Mouse (Mus musculus): ENCODE results near the gene Hdac7. TPM values are rescaled to one million over a fixed set of nuclear protein-coding genes. Genes with fewer than 3 reads are reported as not detected.

Gene Hdac7
- polyA plus RNA-seq, 1 experiment = not detected

DNA sequence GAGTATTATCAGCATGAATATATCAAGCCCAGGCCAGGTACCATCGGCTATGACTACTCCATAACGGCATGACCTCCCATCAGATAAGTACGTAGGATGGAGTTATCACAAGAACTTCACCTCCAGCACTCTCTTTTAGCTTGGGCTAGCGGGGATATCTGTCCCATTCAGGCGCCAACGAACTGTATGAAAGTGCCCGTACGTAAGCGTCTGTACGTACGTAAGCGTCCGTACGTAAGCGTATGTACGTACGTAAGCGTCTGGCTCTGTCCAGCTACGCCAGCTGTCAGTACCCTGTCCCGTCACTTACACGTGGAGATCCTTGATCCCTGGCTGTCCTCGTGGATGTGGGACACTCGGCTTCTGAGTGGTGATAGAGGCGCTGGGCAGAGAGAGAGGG, 97.6 kb downstream of the Hdac7 start:
- no peak overlapping the region for H3K4me3 ChIP-seq (ENCODE audit: insufficient read depth, low read depth, low read length)
- 96% methylated on average over 24 of the region's 24 CpGs for WGBS
- TF ChIP-seq POLR2A (IDR thresholded peaks at IDR 0.05; ENCODE audit: insufficient read depth, low read depth, low read length) = no peak
- no peak for TF ChIP-seq CTCF (IDR thresholded peaks at IDR 0.05; ENCODE audit: insufficient read depth, low read depth, low read length)
- peaks cover 44% of the 10 kb centered on the region for H3K4me1 ChIP-seq (ENCODE audit: control insufficient read depth, insufficient read depth, low read length)
- no peak overlapping the region for H3K27ac ChIP-seq (ENCODE audit: insufficient read depth, low read depth, low read length)

DNA sequence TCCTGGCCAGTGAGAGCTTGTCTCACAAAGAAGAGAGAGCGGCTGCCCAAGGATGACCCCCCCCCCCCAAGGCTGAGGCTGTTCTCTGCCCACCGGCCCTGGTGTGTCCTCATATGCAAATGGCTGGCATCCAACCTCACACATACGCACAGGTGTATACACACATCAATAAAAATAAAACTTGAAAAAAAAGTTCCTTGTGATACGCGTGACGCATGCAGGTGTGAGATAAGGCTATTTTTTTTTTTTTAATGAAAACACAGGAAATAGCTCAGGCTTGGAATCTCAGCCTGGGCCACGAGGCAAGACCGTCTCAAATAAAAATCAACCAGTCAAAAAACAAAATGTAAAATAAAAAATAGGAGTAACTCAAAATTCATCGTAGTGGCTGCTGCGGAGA, 98.0 kb downstream of the Hdac7 start:
- 88% methylated on average over 10 of the region's 10 CpGs for WGBS
- peaks cover 49% of the 10 kb centered on the region for H3K4me1 ChIP-seq (ENCODE audit: control insufficient read depth, insufficient read depth, low read length)
- H3K27ac ChIP-seq (ENCODE audit: insufficient read depth, low read depth, low read length) = no peak overlapping the region
- no peak overlapping the region for H3K4me3 ChIP-seq (ENCODE audit: insufficient read depth, low read depth, low read length)
- TF ChIP-seq POLR2A (IDR thresholded peaks at IDR 0.05; ENCODE audit: insufficient read depth, low read depth, low read length) (no peak), CTCF (IDR thresholded peaks at IDR 0.05; ENCODE audit: insufficient read depth, low read depth, low read length) (no peak)

DNA sequence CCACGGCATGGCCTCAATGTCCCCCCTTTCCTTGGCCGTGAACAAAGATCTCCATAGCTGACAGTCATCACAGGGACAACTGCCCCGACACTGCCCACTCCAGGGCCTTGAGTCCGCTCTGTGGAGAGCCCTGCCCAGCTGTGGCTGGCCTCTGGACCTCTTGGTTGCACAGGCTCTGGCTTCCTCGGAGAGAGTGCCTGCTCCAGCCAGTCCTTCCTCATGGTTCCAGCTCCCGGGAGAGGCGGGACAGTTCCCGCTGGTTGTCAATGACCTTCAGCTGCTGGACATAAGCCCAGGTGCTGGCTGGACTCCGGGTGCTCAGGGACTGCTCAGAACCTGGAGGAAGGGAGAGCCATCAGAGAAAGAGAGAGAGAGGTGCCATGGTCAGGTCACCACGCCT, 99.0 kb downstream of the Hdac7 start:
- 39% methylated on average over 10 of the region's 10 CpGs for WGBS

DNA sequence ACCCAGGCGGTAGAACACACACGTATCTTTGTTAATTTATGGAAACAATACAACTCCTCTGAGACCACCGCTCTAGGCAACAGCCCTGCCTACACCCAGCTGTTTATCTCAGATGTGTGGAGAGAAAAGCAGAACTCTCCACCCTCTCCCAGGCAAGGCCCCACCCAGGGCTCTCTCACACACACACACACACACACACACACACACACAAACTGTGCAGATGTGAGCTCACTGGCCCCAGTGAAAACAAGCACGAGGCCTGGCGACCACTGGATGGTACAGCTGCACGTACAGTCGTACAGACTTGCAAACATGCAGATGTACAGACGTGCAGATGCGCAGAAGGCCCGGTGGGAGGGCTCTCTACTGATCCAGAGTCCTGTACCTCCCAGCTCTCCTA, 99.4 kb downstream of the Hdac7 start:
- no peak for TF ChIP-seq CTCF (IDR thresholded peaks at IDR 0.05; ENCODE audit: insufficient read depth, low read depth, low read length)
- TF ChIP-seq POLR2A (IDR thresholded peaks at IDR 0.05; ENCODE audit: insufficient read depth, low read depth, low read length) = no peak
- Histone ChIP-seq H3K4me1 (ENCODE audit: control insufficient read depth, insufficient read depth, low read length) (peaks cover 44% of the 10 kb centered on the region), H3K27ac (ENCODE audit: insufficient read depth, low read depth, low read length) (peak overlapping the region; percentile 47), H3K4me3 (ENCODE audit: insufficient read depth, low read depth, low read length) (no peak overlapping the region)
- WGBS = 41% methylated on average over 10 of the region's 10 CpGs

More for the DNA sequence above, 99.0 kb downstream of the Hdac7 start:
- TF ChIP-seq CTCF (IDR thresholded peaks at IDR 0.05; ENCODE audit: insufficient read depth, low read depth, low read length) (no peak), POLR2A (IDR thresholded peaks at IDR 0.05; ENCODE audit: insufficient read depth, low read depth, low read length) (no peak)
- H3K27ac ChIP-seq (ENCODE audit: insufficient read depth, low read depth, low read length) = peak overlapping the region; percentile 47
- peaks cover 48% of the 10 kb centered on the region for H3K4me1 ChIP-seq (ENCODE audit: control insufficient read depth, insufficient read depth, low read length)
- no peak overlapping the region for H3K4me3 ChIP-seq (ENCODE audit: insufficient read depth, low read depth, low read length)

DNA sequence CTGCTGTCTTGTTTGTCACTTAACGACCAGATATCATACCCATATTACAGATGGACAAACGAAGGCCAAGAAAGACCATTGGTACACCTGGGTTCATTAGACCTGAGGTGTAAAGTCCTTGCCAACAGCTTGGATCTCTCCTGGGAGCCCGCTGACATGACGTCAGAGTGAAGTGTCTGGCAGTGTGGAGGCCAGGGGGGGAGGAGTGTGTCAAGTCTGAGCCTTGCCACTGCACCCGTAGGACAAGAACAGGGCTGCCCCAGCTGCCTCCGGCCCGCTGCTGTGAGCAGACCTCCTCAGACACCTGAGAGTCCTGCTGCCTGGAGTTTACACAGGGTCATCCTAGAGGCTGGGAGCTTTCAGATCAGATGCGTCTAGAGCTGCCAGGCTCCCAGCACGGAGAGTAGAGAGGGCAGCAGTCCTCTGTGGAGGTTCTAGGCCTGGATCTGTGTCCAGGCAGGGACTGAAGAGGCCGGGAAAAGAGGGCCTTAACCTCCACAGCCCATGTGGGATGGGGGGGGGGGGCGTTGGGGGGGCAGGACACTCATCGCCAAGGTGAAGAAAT, 100.3 kb downstream of the Hdac7 start:
- TF ChIP-seq POLR2A (IDR thresholded peaks at IDR 0.05; ENCODE audit: insufficient read depth, low read depth, low read length) (no peak), CTCF (IDR thresholded peaks at IDR 0.05; ENCODE audit: insufficient read depth, low read depth, low read length) (no peak)
- WGBS = 75% methylated on average over 12 of the region's 12 CpGs
- no peak overlapping the region for H3K27ac ChIP-seq (ENCODE audit: insufficient read depth, low read depth, low read length)
- H3K4me1 ChIP-seq (ENCODE audit: control insufficient read depth, insufficient read depth, low read length) = peaks cover 37% of the 10 kb centered on the region
- no peak overlapping the region for H3K4me3 ChIP-seq (ENCODE audit: insufficient read depth, low read depth, low read length)

DNA sequence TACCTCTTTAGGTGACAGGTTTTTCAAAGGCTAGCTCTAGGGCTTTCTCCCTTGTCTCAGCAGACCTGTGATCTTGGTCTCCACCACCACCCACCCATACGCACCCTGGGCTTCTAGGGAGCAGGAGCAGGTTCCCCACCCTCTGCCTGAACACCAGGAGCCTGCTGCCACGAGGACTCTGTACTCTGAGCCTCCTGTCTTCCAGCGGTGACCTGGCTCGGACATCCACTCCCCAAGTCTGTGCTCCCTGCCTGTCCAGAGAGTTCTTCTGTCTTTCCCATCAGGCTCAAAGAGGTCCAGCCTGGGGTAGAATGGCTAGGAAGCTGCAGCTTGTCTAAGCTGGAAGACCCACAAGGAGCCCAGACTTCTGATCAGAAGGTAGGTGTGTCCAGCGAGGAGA, 101.1 kb downstream of the Hdac7 start:
- 89% methylated on average over 5 of the region's 5 CpGs for WGBS
- no peak overlapping the region for H3K4me3 ChIP-seq (ENCODE audit: insufficient read depth, low read depth, low read length)
- no peak overlapping the region for H3K27ac ChIP-seq (ENCODE audit: insufficient read depth, low read depth, low read length)
- H3K4me1 ChIP-seq (ENCODE audit: control insufficient read depth, insufficient read depth, low read length) = peaks cover 37% of the 10 kb centered on the region
- TF ChIP-seq POLR2A (IDR thresholded peaks at IDR 0.05; ENCODE audit: insufficient read depth, low read depth, low read length) (no peak), CTCF (IDR thresholded peaks at IDR 0.05; ENCODE audit: insufficient read depth, low read depth, low read length) (no peak)

Other genes starting within 250 kb of the Hdac7 start
- gene Rpap3, start 138.7 kb downstream of the Hdac7 start, polyA plus RNA-seq (2012; ENCODE audit: insufficient read depth, insufficient read length, low replicate concordance, missing spikeins) = not detected in 2 replicates
- gene Endou, start 113.2 kb downstream of the Hdac7 start, polyA plus RNA-seq (2012; ENCODE audit: insufficient read depth, insufficient read length, low replicate concordance, missing spikeins) = not detected in 2 replicates
- not detected in 2 replicates for gene Rapgef3, start 76.5 kb downstream of the Hdac7 start, polyA plus RNA-seq (2012; ENCODE audit: insufficient read depth, insufficient read length, low replicate concordance, missing spikeins)
- gene Slc48a1, start 66.0 kb downstream of the Hdac7 start, polyA plus RNA-seq (2012; ENCODE audit: insufficient read depth, insufficient read length, low replicate concordance, missing spikeins) = not detected in 2 replicates
- gene Vdr, start 66.1 kb upstream of the Hdac7 start, polyA plus RNA-seq (2012; ENCODE audit: insufficient read depth, insufficient read length, low replicate concordance, missing spikeins) = not detected in 2 replicates
- gene Tmem106c, start 119.7 kb upstream of the Hdac7 start, polyA plus RNA-seq (2012; ENCODE audit: insufficient read depth, insufficient read length, low replicate concordance, missing spikeins) = not detected in 2 replicates
- not detected in 2 replicates for gene Col2a1, start 160.2 kb upstream of the Hdac7 start, polyA plus RNA-seq (2012; ENCODE audit: insufficient read depth, insufficient read length, low replicate concordance, missing spikeins)
- gene Pfkm, start 248.1 kb upstream of the Hdac7 start, polyA plus RNA-seq (2012; ENCODE audit: insufficient read depth, insufficient read length, low replicate concordance, missing spikeins) = 219 TPM in 1 of 2 replicates, not detected in the other
- not detected in 2 replicates for gene Senp1, start 249.2 kb upstream of the Hdac7 start, polyA plus RNA-seq (2012; ENCODE audit: insufficient read depth, insufficient read length, low replicate concordance, missing spikeins)

Measured in olfactory bulb, adult 2 months (tissue).